Mouse (Mus musculus): ENCODE data around the gene Uaca. TPM values are rescaled to one million over a fixed set of nuclear protein-coding genes. Genes with fewer than 3 reads are reported as not detected.
A peak's percentile ranks its signal among the peaks of the same experiment; 100 is the strongest.

Uaca gene
- total RNA-seq (2021), result 10 to 100 TPM; 38.0 to 53.3 TPM
- long read RNA-seq, experiment 1, full-length matches to known transcripts, result 2 of 16 reads
- long read RNA-seq, experiment 1, partial matches to known transcripts, result 4 of 16 reads
- long read RNA-seq, experiment 1, other reads (novel, unspliced or antisense), result 10 of 16 reads
- long read RNA-seq, experiment 2, full-length matches to known transcripts, result 1 of 6 reads
- long read RNA-seq, experiment 2, partial matches to known transcripts, result 2 of 6 reads
- long read RNA-seq, experiment 2, other reads (novel, unspliced or antisense), result 3 of 6 reads

GRCm38 (mm10) chr9:60794210-60794840, at the start of gene Uaca:
TSS of gene Uaca (plus strand) at chr9:60794542.
- peak; percentile 94 to 96 for DNase-seq

GRCm38 (mm10) chr9:60744971-60745370, 49.4 kb upstream of the Uaca start:
- no peak for DNase-seq

- DNase-seq, result no peak
These were observed 47.8 kb upstream of the Uaca start for GRCm38 (mm10) chr9:60746561-60746960.

GRCm38 (mm10) chr9:60747672-60748071, 46.7 kb upstream of the Uaca start:
- no peak for DNase-seq

DNA sequence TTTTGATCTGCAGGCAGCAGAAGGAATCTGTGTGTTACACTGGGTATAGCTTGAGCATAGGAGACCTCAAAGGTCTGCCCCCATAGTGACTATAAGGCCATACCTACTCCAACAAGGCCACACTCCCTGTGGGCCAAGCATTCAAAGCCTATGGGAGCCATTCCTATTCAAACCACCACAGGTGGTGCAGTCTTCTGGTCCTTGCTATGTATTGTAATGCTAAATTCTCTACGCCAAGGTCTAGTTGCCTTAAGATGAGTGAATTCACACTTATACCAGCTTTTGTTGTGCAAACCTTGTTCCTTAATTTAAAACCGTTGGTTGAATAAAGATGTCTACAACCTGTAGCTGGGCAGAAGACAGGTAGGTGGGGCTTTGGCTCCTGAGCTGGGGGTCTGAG, 46.2 kb upstream of the Uaca start:
- DNase-seq, result no peak

DNA sequence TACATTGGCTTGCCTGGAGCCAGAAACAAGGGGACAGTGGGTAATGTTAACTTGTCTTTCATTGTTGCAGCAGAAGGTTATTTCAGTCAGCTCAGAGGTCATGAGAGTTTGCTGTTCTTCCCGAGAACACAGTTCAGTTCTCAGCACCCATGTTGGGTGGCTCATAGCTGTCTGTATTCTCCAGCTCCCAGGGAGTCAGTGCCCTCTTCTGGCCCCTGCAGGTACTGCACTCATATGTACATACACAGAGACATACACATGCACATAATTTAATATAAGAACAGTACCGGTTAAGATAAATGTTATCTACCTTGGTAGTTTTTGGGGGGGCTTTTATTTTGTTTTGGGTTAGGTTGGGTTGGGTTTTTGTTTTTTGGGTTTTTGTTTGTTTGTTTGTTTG, 45.2 kb upstream of the Uaca start:
- no peak for DNase-seq

DNA sequence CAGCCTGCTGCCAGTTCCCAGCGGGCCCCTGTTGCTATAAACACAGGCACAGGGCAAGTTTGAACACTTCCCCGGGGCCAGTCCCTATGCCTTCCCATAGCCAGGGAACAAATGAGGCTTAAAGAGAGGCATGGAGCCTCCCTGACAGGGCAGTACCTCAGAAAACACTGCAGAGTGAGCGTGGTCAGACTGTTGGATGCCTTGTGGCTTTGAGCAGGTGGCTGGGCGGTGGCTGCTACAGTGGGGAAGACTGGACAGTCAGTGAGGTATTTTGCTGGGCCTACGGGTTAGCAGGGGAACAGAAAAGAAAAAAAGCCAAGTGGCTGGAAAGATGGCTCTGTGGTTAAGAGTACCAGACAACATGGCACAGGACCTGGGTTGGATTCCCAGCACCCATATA, 43.2 kb upstream of the Uaca start:
- no peak for DNase-seq

- peak in 1 of 2 experiments; percentile 20 for DNase-seq
These were observed 42.4 kb upstream of the Uaca start for GRCm38 (mm10) chr9:60751971-60752370.

DNA sequence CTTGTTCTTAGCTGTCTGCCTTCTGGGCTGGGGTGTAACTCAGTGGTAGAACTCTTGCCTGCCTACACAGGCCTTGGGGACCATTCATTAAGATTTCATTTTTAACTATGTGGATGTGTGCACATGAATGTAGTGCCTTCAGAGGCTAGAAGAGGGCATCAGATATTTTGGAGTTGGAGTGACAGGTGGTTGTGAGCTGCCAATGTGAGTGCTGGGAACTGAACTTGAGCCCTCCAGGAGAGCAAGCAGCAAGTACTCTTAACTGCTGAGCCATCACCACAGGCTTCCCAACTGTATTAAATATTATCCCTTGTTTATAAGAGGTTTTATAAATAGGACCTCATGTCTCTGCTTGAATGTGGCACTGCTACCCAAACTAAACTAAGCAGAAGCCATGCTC, 41.7 kb upstream of the Uaca start:
- DNase-seq, result no peak

DNA sequence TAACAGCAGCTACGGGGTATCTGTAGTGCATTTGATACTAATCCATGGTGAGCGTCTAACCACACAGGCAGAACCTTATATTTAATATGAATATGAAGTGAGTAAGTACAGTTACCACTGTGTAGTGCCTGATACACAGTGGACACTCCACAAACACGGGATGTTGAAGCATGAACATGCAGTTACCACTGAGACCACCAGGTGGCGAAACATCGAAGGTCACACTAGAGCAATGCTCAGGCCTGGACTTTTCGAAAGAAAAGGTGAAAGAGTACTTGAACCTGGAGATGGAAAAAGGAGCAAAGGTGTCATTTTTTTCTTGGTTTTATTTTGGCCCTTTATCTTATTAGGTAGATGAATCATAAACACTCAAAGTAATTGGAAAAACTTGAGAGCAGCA, 38.1 kb upstream of the Uaca start:
- DNase-seq, result peak; percentile 75 to 77

GRCm38 (mm10) chr9:60756866-60757740, 37.2 kb upstream of the Uaca start:
- no peak for DNase-seq

DNA sequence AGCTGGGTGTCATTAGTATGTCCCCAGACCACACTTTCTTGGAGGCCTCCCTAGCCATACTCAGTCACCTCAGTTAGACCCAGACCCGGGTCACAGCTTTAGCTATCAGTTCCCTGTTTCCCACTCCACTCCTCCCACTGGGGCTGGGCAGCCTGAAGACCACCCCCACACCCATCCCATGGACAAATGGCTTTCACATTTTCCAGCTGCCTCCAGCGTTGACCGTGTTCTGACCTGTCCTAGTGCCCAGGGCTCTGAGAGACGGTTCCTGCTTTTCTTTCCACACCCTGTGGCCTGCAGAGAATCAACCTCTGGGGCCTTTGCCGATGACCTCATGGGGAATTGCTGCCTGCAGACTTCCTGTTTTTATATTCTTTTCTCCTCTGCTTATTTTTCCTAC, 36.5 kb upstream of the Uaca start:
- DNase-seq, result no peak

DNA sequence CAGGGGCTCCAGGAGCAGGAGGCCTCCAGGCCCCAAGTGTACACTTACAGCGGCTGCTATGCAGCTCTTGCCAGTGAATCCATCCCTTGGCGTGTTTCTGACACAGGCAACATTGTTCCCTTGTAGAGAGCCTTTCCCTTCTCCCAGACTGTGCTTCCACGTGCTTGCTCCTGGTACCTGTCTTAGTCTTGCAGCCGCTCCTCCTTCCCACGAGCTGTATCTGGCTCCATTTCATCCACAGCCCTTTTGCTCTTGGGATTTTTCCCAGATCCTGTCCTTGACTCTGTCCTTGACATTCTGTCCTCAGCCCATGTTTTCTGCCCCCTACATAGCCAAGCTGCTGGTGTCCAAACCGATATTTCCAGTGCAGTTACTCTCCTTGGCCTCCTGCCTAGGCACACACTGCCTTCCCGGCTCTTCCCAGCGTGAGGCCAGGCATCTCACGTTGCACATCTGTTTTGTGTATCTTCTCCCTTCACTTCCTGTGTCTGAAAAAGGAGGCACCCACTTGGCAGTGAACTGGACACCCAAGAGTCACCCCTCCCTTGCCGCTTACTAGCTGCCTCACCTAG, 34.8 kb upstream of the Uaca start:
- DNase-seq, result peak; percentile 33 to 59

GRCm38 (mm10) chr9:60765181-60765580, 29.2 kb upstream of the Uaca start:
- DNase-seq, result no peak

DNA sequence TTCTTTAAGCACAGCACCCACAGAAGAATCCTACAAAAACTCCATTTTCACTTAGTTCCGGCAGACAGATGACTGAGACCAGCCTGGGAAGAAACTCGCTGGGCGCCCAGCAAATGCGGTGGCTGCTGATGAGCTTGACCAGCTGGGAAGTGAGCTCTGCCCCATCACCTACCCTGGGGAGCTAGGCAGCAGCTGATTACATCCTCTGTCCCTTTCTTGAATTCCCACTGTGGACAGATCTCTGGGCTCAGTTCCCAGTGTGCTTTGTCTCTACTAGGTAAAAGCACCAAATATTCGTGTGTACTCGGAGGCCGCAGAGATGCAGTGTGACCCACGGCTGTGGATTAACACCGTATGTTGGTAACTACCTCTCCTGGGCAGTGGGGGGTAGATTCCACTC, 25.9 kb upstream of the Uaca start:
- no peak for DNase-seq

GRCm38 (mm10) chr9:60769711-60770111, 24.6 kb upstream of the Uaca start:
- no peak for DNase-seq

DNA sequence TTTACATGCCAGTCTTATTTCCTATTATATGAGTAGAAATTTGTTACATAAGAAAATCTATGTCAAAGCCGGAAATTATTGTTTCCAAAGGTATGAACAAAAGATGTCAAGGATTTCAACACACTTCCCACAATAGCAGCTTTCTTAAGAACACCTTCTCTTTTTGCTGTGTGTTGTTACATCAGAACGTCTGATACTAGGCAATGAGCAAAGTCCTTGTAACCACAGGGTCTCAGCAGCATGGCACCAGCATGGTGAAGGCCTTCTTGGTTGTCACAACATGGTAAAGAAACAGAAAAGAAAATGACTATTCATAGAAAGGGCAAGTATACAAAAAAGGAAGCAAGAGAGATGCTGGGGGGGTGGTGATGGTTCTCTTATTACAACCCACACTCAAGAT, 20.6 kb upstream of the Uaca start:
- DNase-seq, result no peak

GRCm38 (mm10) chr9:60776899-60777298, 17.4 kb upstream of the Uaca start:
- no peak for DNase-seq

- no peak for DNase-seq
These were observed 12.1 kb upstream of the Uaca start for GRCm38 (mm10) chr9:60782057-60782789.

- no peak for DNase-seq
These were observed 9.3 kb upstream of the Uaca start for GRCm38 (mm10) chr9:60785069-60785468.

DNA sequence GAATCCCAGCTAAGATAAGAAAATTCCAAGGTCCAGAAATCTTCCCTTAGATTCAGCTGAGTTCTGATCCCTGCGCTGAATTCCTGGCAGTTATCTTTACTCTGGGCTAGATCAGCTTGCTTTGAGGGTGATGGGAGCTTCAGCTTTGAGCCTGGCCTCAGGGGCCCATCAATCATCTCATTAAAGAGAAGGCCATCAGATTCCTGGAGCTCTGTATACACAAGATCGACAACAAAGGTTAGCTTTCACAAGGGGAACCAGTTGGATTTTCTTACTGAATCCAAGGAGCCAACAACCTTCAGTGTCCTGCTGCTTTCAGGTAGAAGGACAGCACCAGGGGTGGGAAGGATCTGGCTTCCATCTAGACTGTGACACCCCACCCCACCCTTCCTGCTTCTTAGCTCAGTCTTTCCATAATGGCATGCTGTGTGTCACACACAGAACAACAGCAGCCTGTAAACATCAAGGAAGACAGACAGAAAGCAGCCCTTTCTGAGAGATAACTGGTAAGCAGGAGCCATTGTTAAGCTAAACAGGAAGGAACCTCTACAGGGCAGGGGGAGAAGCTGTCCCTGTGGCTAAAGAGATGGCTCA, 6.7 kb upstream of the Uaca start:
- no peak for DNase-seq

DNA sequence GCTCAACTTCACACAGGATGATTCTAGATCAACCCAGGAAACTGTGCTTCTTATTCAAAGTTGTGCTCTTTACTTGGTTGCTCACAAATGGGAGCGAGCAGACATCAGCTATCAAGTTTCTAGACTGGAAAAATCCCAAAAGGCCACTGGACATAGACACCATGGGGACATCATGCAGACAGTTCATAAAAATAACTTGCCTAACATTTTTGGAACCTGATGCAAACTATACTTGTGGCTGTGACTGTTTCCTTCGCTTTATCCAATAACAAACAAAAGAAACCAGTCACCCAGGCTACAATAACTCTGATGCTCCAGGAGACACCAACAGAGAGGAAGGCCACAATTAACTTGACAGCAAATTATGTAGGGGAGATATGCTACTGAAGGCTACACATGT, 4.1 kb upstream of the Uaca start:
- DNase-seq, result no peak

Data from adrenal gland, postnatal 36 days (tissue).